Mouse (Mus musculus) lung, adult 2 months (tissue): ENCODE measurements around the gene Gm33543.

Experiments
- CTCF ChIP-seq: fragments of 200-500 bp; IDR thresholded peaks from 2 replicates; pipeline ENCODE4 v1.5.1; 2011; ENCODE audit warnings: mild to moderate bottlenecking, low read length, control low read depth; ENCODE audit not compliant: insufficient read depth
- POLR2A ChIP-seq: fragments of 200-500 bp; IDR thresholded peaks from 2 replicates; pipeline ENCODE4 v1.6.1; 2011; ENCODE audit warnings: low read depth, mild to moderate bottlenecking, control low read depth, low read length, borderline replicate concordance; ENCODE audit errors: extremely low read depth

- TF ChIP-seq CTCF (no peak), POLR2A (no peak)
Observed at GRCm38 (mm10) chr10:95811869-95812268, 30.9 kb downstream of the Gm33543 start.
